In genomic region chr2:48423861-48424442, GRCm38 (mm10) we compare ENCODE assay signal across 11 mouse cellular contexts.
DNase-seq lines count a peak whose midpoint lies in the region; ATAC-seq lines count a peak whose summit lies in the region.
"Had no signal": no experiment of that assay in that cellular context is flagged by ENCODE, and none has a peak within 500 bp of the region (broad histone marks: within the 10 kb centered on the region; RNA-seq: fewer than 3 reads in every experiment).

No protein-coding gene starts in this region.

- no peak overlapping the region for H3K9ac ChIP-seq in heart, embryonic 13.5 days
- no peak overlapping the region; the same call in 1 of the 2 replicates for H3K9ac ChIP-seq in midbrain, embryonic 14.5 days (replicated peaks; ENCODE audit: low read length)
- H3K9ac ChIP-seq: limb, embryonic 15.5 days had no signal

- WGBS in heart, embryonic 13.5 days = 39% methylated on average over 9 of the region's 9 CpGs
- WGBS in midbrain, embryonic 14.5 days = 4% methylated on average over 9 of the region's 9 CpGs

- H3K36me3 ChIP-seq in heart, embryonic 13.5 days = no peaks in the 10 kb centered on the region
- no peaks in the 10 kb centered on the region for H3K36me3 ChIP-seq in midbrain, embryonic 14.5 days (ENCODE audit: control insufficient read depth, insufficient read depth, low read length)
- H3K36me3 ChIP-seq: limb, embryonic 15.5 days had no signal

- no peak overlapping the region for H3K4me3 ChIP-seq in heart, embryonic 13.5 days
- H3K4me3 ChIP-seq in midbrain, embryonic 14.5 days (replicated peaks; ENCODE audit: low read depth, low read length) = no peak overlapping the region
- H3K4me3 ChIP-seq: limb, embryonic 15.5 days had no signal

- H3K27me3 ChIP-seq in heart, embryonic 13.5 days (replicated peaks) = no peaks in the 10 kb centered on the region
- H3K27me3 ChIP-seq in midbrain, embryonic 14.5 days (ENCODE audit: control insufficient read depth, insufficient read depth, low read length) = no peaks in the 10 kb centered on the region
- H3K27me3 ChIP-seq: limb, embryonic 15.5 days had no signal

- H3K27ac ChIP-seq in heart, embryonic 13.5 days (replicated peaks) = 0 out of 2 replicates have a peak overlapping the region, but pooled peaks have one; percentile 9
- peak overlapping the region; percentile 82 for H3K27ac ChIP-seq in midbrain, embryonic 14.5 days (replicated peaks; ENCODE audit: low read depth, low read length)
- H3K27ac ChIP-seq: limb, embryonic 15.5 days had no signal

- H3K4me2 ChIP-seq in heart, embryonic 13.5 days = no peak overlapping the region
- peak overlapping the region; percentile 38 for H3K4me2 ChIP-seq in midbrain, embryonic 14.5 days (ENCODE audit: low read length)
- H3K4me2 ChIP-seq: limb, embryonic 15.5 days had no signal

- H3K9me3 ChIP-seq in heart, embryonic 13.5 days = no peaks in the 10 kb centered on the region
- no peaks in the 10 kb centered on the region for H3K9me3 ChIP-seq in midbrain, embryonic 14.5 days (ENCODE audit: control insufficient read depth, low read length)
- H3K9me3 ChIP-seq: limb, embryonic 15.5 days had no signal

- H3K4me1 ChIP-seq in heart, embryonic 13.5 days = peaks cover 29% of the 10 kb centered on the region
- H3K4me1 ChIP-seq in midbrain, embryonic 14.5 days (ENCODE audit: control insufficient read depth, insufficient read depth, low read length) = peaks cover 31% of the 10 kb centered on the region

- ATAC-seq in heart, embryonic 13.5 days (ENCODE audit: extremely low read depth, insufficient number of reproducible peaks, low FRiP score, low TSS enrichment) = no peak
- peak; percentile 65 for ATAC-seq in midbrain, embryonic 14.5 days (ENCODE audit: low FRiP score, low TSS enrichment)

- no peak for DNase-seq in heart, adult 11 months
- peak; percentile 43 for DNase-seq in embryo, embryonic 9.5 days (ENCODE audit: extremely low spot score)
- DNase-seq in induced T-regulatory cell, adult 2 months (ENCODE audit: low read depth) = peak; percentile 16
- peak; percentile 76 for DNase-seq in midbrain, embryonic 14.5 days
- DNase-seq in ovary, postnatal 10 days (ENCODE audit: low spot score) = no peak
- DNase-seq in MN1 (ENCODE audit: low spot score) = no peak
- DNase-seq in adrenal gland, adult 2 months = no peak
- DNase-seq: adrenal gland, postnatal 10 days; thymus, postnatal 14 days had no signal

Comparison
In these comparisons a context has a peak if more than half of its experiments do, and no peak if none do; other contexts are left out.
1. DNase-seq: peak in embryo, embryonic 9.5 days (single experiment), induced T-regulatory cell, adult 2 months (single experiment) and midbrain, embryonic 14.5 days (single experiment); none in heart, adult 11 months (single experiment), ovary, postnatal 10 days (single experiment), MN1 (single experiment) and adrenal gland, adult 2 months (single experiment).